Mouse (Mus musculus) forebrain, embryonic 16.5 days (tissue): ENCODE data around the gene Gm10100. TPM values are rescaled to one million over a fixed set of nuclear protein-coding genes. Genes with fewer than 3 reads are reported as not detected.
"Not testable (repeated sequence)": the region's sequence is repeated elsewhere in the genome, so short reads cannot be mapped to it uniquely, and the experiment has no call there.

Experiments
- ATAC-seq: fragments of 200-750 bp; cut with Nextera tagmentation; 2 replicates; pipeline ENCODE4 v1.8.0; 2017; ENCODE audit warnings: mild to moderate bottlenecking, moderate library complexity
- H3K27ac ChIP-seq: fragments of 300-500 bp; sonication (generic); 2 replicates; pipeline ENCODE4 v1.5.1; 2014; ENCODE audit warnings: low read length, control low read depth
- H3K27me3 ChIP-seq: fragments of 300-500 bp; sonication (generic); replicated peaks from 2 replicates; pipeline ENCODE4 v1.6.1; 2014; ENCODE audit warnings: low read length; ENCODE audit not compliant: control insufficient read depth, insufficient read depth
- H3K36me3 ChIP-seq: fragments of 300-500 bp; sonication (generic); 2 replicates; pipeline ENCODE4 v1.6.1; 2014; ENCODE audit not compliant: control insufficient read depth, insufficient read depth
- H3K4me1 ChIP-seq: fragments of 300-500 bp; sonication (generic); replicated peaks from 2 replicates; pipeline ENCODE4 v1.6.1; 2014; ENCODE audit warnings: low read length; ENCODE audit not compliant: control insufficient read depth, insufficient read depth
- H3K4me2 ChIP-seq: fragments of 300-500 bp; sonication (generic); 2 replicates; pipeline ENCODE4 v1.6.1; 2014; ENCODE audit warnings: mild to moderate bottlenecking, low read length, control low read depth
- H3K4me3 ChIP-seq: fragments of 300-500 bp; sonication (generic); replicated peaks from 2 replicates; pipeline ENCODE4 v1.5.1; 2014; ENCODE audit warnings: mild to moderate bottlenecking, low read length, control low read depth
- H3K9ac ChIP-seq: fragments of 300-500 bp; sonication (generic); replicated peaks from 2 replicates; pipeline ENCODE4 v1.6.1; 2014; ENCODE audit warnings: low read depth, low read length, control low read depth
- H3K9me3 ChIP-seq: fragments of 300-500 bp; sonication (generic); 2 replicates; pipeline ENCODE4 v1.6.1; 2016; ENCODE audit warnings: low read length; ENCODE audit not compliant: control insufficient read depth
- whole genome bisulfite sequencing: fragments of 180-500 bp; shearing (Covaris S2); extraction: QIAGEN DNeasy Blood & Tissue Kit; methylation state at CpG from one replicate; pipeline ENCODE4 v1.1.7; 2014; 5-methylcytosine and 5-hydroxymethylcytosine counted together
- polyA plus RNA-seq: library from polyadenylated mRNA; unstranded; fragments of >200 nt; fragmentation: Nextera tagmentation; extraction: Ambion mirVana; gene quantifications from 2 replicates; pipeline ENCODE4 v1.2.1, GENCODE M21; 2015

Gene Gm10100
- polyA plus RNA-seq, 1 experiment from 2014 or later = not detected

- WGBS = 61% methylated on average over 4 of the region's 5 CpGs
- not testable (repeated sequence) for H3K9ac ChIP-seq, H3K4me2 ChIP-seq, H3K27me3 ChIP-seq, H3K27ac ChIP-seq, H3K4me1 ChIP-seq, H3K36me3 ChIP-seq, H3K4me3 ChIP-seq, ATAC-seq, H3K9me3 ChIP-seq
These were observed 15.8 kb downstream of the Gm10100 start, which contains the start of gene Gm18596 for GRCm38 (mm10) chr10:77741924-77742688. TSS of gene Gm18596 (minus strand) at chr10:77742638.

- not testable (repeated sequence) for ATAC-seq, H3K27ac ChIP-seq, H3K36me3 ChIP-seq, H3K4me2 ChIP-seq, H3K9ac ChIP-seq, H3K4me1 ChIP-seq, H3K9me3 ChIP-seq, H3K4me3 ChIP-seq, H3K27me3 ChIP-seq
- WGBS = 56% methylated on average over 1 of the region's 1 CpGs
These were observed 24.4 kb downstream of the Gm10100 start for GRCm38 (mm10) chr10:77750686-77751085.

DNA sequence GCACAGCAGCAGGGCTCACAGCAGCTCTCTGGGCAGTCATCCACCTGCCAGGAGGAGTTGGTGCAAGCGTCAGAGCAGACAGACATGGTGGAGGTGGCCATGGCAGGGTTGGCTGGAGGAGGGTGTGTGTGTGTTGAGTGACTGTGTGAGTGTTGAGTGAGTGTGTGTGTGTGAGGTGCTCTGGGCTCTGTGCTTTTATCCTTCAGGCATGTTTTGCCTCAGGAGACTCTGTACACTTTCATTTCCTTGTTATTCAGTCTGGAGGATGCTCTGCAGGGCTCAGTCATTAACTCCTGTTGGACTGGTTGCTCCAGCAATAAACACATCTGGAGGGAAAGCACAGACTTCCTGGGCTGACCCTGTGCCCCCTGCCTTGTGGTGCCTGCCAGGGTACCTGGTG is 25.0 kb downstream of the Gm10100 start, which contains the start of gene Gm9736:
Gene Gm9736 (minus strand): TSS at position 101 of the 400 bp plus-strand sequence.
- H3K27me3 ChIP-seq, H3K9me3 ChIP-seq, H3K27ac ChIP-seq, H3K4me3 ChIP-seq, H3K4me1 ChIP-seq, H3K9ac ChIP-seq, H3K4me2 ChIP-seq, ATAC-seq, H3K36me3 ChIP-seq: not testable (repeated sequence)
- 71% methylated on average over 1 of the region's 1 CpGs for WGBS

DNA sequence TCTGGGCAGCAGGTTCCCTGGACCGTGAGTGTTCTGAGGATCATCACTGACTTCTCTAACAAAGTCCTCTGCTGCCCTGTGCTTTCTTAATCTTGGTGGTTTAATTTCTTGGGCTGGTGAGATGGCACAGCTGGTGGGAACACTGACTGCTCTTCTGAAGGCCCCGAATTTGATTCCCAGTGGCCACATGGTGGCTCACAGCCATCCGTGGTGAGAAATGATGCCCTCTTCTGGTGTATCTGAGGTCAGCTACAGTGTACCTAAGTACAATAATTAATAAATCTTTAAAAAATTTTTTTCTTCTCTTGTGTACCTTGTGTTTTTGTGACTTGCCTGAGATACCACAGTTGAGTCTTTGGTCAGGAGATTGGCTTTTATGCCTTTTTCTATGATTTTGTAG is 26.0 kb downstream of the Gm10100 start:
- not testable (repeated sequence) for H3K4me3 ChIP-seq, H3K27ac ChIP-seq, ATAC-seq, H3K4me2 ChIP-seq, H3K27me3 ChIP-seq, H3K9me3 ChIP-seq, H3K9ac ChIP-seq, H3K4me1 ChIP-seq, H3K36me3 ChIP-seq
- 64% methylated on average over 3 of the region's 3 CpGs for WGBS

GRCm38 (mm10) chr10:77753448-77753847 is 27.2 kb downstream of the Gm10100 start:
- Histone ChIP-seq H3K4me2 (no peak overlapping the region), H3K9ac (no peak overlapping the region), H3K4me1 (no peaks in the 10 kb centered on the region), H3K27me3 (no peaks in the 10 kb centered on the region), H3K27ac (no peak overlapping the region), H3K36me3 (no peaks in the 10 kb centered on the region), H3K4me3 (no peak overlapping the region), H3K9me3 (no peaks in the 10 kb centered on the region)
- ATAC-seq = no peak

GRCm38 (mm10) chr10:77759582-77759981 is 33.3 kb downstream of the Gm10100 start, which contains the start of gene Gm3233:
TSS of gene Gm3233 (minus strand) at chr10:77759682.
- no CpG with 5 or more reads among the region's 1 CpGs for WGBS
- H3K36me3 ChIP-seq, H3K9me3 ChIP-seq, H3K4me2 ChIP-seq, H3K27me3 ChIP-seq, ATAC-seq, H3K4me3 ChIP-seq, H3K9ac ChIP-seq, H3K27ac ChIP-seq, H3K4me1 ChIP-seq: not testable (repeated sequence)

GRCm38 (mm10) chr10:77769727-77770126 is 43.4 kb downstream of the Gm10100 start:
- WGBS = 88% methylated on average over 1 of the region's 1 CpGs
- H3K4me3 ChIP-seq = no peak overlapping the region
- H3K9ac ChIP-seq = no peak overlapping the region

GRCm38 (mm10) chr10:77771225-77771624 is 44.9 kb downstream of the Gm10100 start, which contains the start of gene Gm3238:
TSS of gene Gm3238 (minus strand) at chr10:77771325.
- H3K27me3 ChIP-seq, H3K4me3 ChIP-seq, H3K4me1 ChIP-seq, H3K9ac ChIP-seq, H3K36me3 ChIP-seq, H3K4me2 ChIP-seq, H3K27ac ChIP-seq, ATAC-seq, H3K9me3 ChIP-seq: not testable (repeated sequence)
- WGBS = 92% methylated on average over 1 of the region's 1 CpGs

More at GRCm38 (mm10) chr10:77769727-77770126, 43.4 kb downstream of the Gm10100 start:
- no peak for ATAC-seq
- Histone ChIP-seq H3K4me2 (no peak overlapping the region), H3K4me1 (no peaks in the 10 kb centered on the region), H3K27ac (no peak overlapping the region), H3K9me3 (no peaks in the 10 kb centered on the region), H3K27me3 (no peaks in the 10 kb centered on the region), H3K36me3 (no peaks in the 10 kb centered on the region)

DNA sequence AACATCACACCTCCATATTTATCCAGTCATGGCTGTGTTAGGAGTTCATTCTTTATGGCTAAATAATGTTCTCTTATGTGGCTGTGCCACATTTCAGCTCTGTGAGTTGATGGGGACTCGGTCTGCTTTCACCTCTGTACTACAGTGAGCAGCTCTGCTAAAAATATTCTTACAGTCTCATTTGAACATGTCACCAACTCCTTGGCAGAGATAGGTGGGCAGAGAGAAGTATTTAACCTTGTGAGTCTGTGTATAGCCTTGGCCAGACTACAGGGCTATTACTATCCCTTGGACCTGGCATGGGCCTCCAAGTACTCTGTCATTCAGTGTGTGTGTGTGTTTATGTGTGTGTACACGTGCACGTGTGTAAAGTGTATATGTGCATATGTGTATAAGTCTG is 45.9 kb downstream of the Gm10100 start:
- WGBS = 100% methylated on average over 1 of the region's 3 CpGs
- H3K4me3 ChIP-seq = not testable (repeated sequence)

More for the DNA sequence above, 45.9 kb downstream of the Gm10100 start:
- not testable (repeated sequence) for H3K4me2 ChIP-seq, H3K4me1 ChIP-seq, H3K27me3 ChIP-seq, ATAC-seq, H3K36me3 ChIP-seq, H3K27ac ChIP-seq, H3K9ac ChIP-seq, H3K9me3 ChIP-seq
